Mouse (Mus musculus) cerebellum, adult 18-20 months (tissue): Measurements from ENCODE around the gene R3hdm4.

ENCODE experiments used
- DNase-seq, 2 experiments: peaks; one replicate each; pipeline ENCODE4 v3.0.0; 2021

Gene R3hdm4

GRCm38 (mm10) chr10:79865801-79866295 lies 55.2 kb downstream of the R3hdm4 start:
- DNase-seq: peak; percentile 48 to 55

GRCm38 (mm10) chr10:79865189-79865601 lies 55.8 kb downstream of the R3hdm4 start:
- no peak for DNase-seq

- no peak for DNase-seq
Measured at GRCm38 (mm10) chr10:79864351-79865188, 56.4 kb downstream of the R3hdm4 start.

GRCm38 (mm10) chr10:79862925-79863324 lies 58.1 kb downstream of the R3hdm4 start:
- DNase-seq: no peak

- no peak for DNase-seq
Measured at GRCm38 (mm10) chr10:79862049-79862788, 58.8 kb downstream of the R3hdm4 start.

GRCm38 (mm10) chr10:79861230-79862048 lies 59.6 kb downstream of the R3hdm4 start:
- DNase-seq: peak; percentile 77 to 85

GRCm38 (mm10) chr10:79860079-79860911 lies 60.7 kb downstream of the R3hdm4 start:
- DNase-seq: no peak
